Mouse (Mus musculus) spleen, adult 2 months (tissue): ENCODE measurements around the gene Gm21972.

Source experiments
- CTCF ChIP-seq: fragments of 200-500 bp; IDR thresholded peaks from 2 replicates; pipeline ENCODE4 v1.5.1; 2011; ENCODE audit warnings: mild to moderate bottlenecking, inconsistent platforms; ENCODE audit not compliant: insufficient read depth, insufficient read length, insufficient replicate concordance; ENCODE audit errors: extremely low read depth
- POLR2A ChIP-seq: fragments of 200-500 bp; IDR thresholded peaks from 2 replicates; pipeline ENCODE4 v1.6.1; 2011; ENCODE audit warnings: low read depth, low read length, inconsistent platforms

DNA sequence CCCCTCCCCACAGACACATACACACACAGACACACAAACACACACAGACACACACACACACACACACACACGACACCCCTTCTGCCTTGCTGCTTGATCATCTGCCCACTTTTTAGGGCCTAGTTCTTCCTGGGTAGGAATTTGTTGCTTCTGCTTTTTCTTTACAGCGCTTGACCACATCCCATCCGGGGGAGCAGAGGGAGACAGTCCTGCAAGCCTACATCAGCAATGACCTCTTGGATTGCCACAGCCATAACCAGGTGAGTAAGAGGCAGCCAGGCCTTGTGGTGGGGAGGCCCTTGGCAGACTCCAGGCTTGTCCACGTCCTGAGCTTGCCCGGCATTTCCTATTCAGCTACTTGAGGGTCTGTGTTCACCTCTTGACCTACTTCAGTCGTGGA lies 57.4 kb downstream of the Gm21972 start:
- TF ChIP-seq POLR2A: no peak
- no peak for TF ChIP-seq CTCF
